ENCODE assay signal across 19 mouse cellular contexts in the genomic region with DNA sequence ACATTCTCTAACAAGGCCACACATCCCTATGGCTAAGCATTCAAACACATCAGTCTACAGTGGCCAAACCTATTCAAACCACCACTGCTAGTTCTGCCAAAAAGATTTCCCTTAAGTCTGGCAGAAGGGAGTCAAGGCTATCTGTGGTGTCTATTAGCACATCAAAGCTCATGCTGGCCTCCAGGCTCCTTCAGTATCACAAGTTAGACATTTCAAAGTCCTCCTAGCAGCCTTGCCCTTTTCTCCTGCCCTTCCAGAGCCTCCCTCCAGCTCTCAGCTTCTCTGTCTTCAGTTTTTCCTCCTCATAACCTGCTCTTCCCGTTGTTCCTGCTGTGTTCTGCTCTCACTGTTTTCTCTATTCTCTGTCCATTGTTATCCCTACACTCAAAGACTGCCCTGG.
"Had no signal": no experiment of that assay in that cellular context is flagged by ENCODE, and none has a peak within 500 bp of the region (broad histone marks: within the 10 kb centered on the region; RNA-seq: fewer than 3 reads in every experiment).

No protein-coding gene starts in this region.

- H3K27me3 ChIP-seq: lung, embryonic 15.5 days; megakaryocyte, embryonic 14.5 days; midbrain, embryonic 13.5 days; midbrain, embryonic 15.5 days; neural tube, embryonic 12.5 days; stomach, embryonic 15.5 days had no signal

- DNase-seq: liver, postnatal 0 days; lung, adult 2 months; lung, postnatal 14 days; lung, postnatal 36 days; right cerebral cortex, postnatal 14 days; right cerebral cortex, postnatal 4 days; thymus, adult 2 months; thymus, postnatal 25 days; thymus, postnatal 4 days had no signal

- H3K36me3 ChIP-seq: lung, embryonic 15.5 days; midbrain, embryonic 13.5 days; midbrain, embryonic 15.5 days; neural tube, embryonic 12.5 days; stomach, embryonic 15.5 days had no signal

- H3K27ac ChIP-seq: lung, embryonic 15.5 days; macrophage; midbrain, embryonic 13.5 days; midbrain, embryonic 15.5 days; neural tube, embryonic 12.5 days; stomach, embryonic 15.5 days; stomach, postnatal 0 days had no signal

- ATAC-seq: liver, postnatal 0 days; lung, postnatal 0 days; midbrain, embryonic 13.5 days; midbrain, embryonic 15.5 days had no signal

- H3K4me2 ChIP-seq: lung, embryonic 15.5 days; midbrain, embryonic 11.5 days; midbrain, embryonic 13.5 days; midbrain, embryonic 15.5 days; neural tube, embryonic 12.5 days; stomach, embryonic 15.5 days had no signal

- H3K9me3 ChIP-seq: lung, embryonic 15.5 days; megakaryocyte, embryonic 14.5 days; midbrain, embryonic 13.5 days; midbrain, embryonic 15.5 days; neural tube, embryonic 12.5 days; stomach, embryonic 15.5 days had no signal

- H3K4me3 ChIP-seq: lung, embryonic 15.5 days; megakaryocyte, embryonic 14.5 days; midbrain, embryonic 13.5 days; midbrain, embryonic 15.5 days; neural tube, embryonic 12.5 days; stomach, embryonic 15.5 days had no signal

- H3K9ac ChIP-seq: liver, postnatal 0 days; lung, embryonic 15.5 days; midbrain, embryonic 13.5 days; midbrain, embryonic 15.5 days; neural tube, embryonic 12.5 days; stomach, embryonic 15.5 days had no signal
